Mouse (Mus musculus): ENCODE data around the gene Pih1d2. TPM values are rescaled to one million over a fixed set of nuclear protein-coding genes. Genes with fewer than 3 reads are reported as not detected.

Gene Pih1d2
- total RNA-seq, 2 experiments from 2014 or later: 2.4 to 2.9 TPM

Other genes starting within 250 kb of the Pih1d2 start
- 0.35 TPM in 1 of 2 replicates, not detected in the other for gene Plet1, start 122.8 kb upstream of the Pih1d2 start, total RNA-seq (2015)
- 0.51 and 0.54 TPM in 2 replicates for gene Plet1, start 122.8 kb upstream of the Pih1d2 start, total RNA-seq (2017)
- gene Pts, start 88.6 kb upstream of the Pih1d2 start, total RNA-seq (2015): 107 and 121 TPM in 2 replicates
- gene Pts, start 88.6 kb upstream of the Pih1d2 start, total RNA-seq (2017): 54.6 and 63.6 TPM in 2 replicates
- 2.9 and 5.0 TPM in 2 replicates for gene Il18, start 62.5 kb upstream of the Pih1d2 start, total RNA-seq (2015)
- 0.37 and 1.5 TPM in 2 replicates for gene Il18, start 62.5 kb upstream of the Pih1d2 start, total RNA-seq (2017)
- gene Bco2, start 62.1 kb upstream of the Pih1d2 start, total RNA-seq (2015): 0.35 and 1.2 TPM in 2 replicates
- 0.21 and 0.61 TPM in 2 replicates for gene Bco2, start 62.1 kb upstream of the Pih1d2 start, total RNA-seq (2017)
- gene Tex12, start 56.0 kb upstream of the Pih1d2 start, total RNA-seq (2015): not detected in 2 replicates
- gene Tex12, start 56.0 kb upstream of the Pih1d2 start, total RNA-seq (2017): not detected in 2 replicates
- gene Sdhd, start 13.5 kb upstream of the Pih1d2 start, total RNA-seq (2015): 252 and 258 TPM in 2 replicates
- gene Sdhd, start 13.5 kb upstream of the Pih1d2 start, total RNA-seq (2017): 194 and 222 TPM in 2 replicates
- 109 and 110 TPM in 2 replicates for gene Timm8b, start 13.4 kb upstream of the Pih1d2 start, total RNA-seq (2015)
- gene Timm8b, start 13.4 kb upstream of the Pih1d2 start, total RNA-seq (2017): 183 and 233 TPM in 2 replicates
- 43.1 and 44.6 TPM in 2 replicates for gene Nkapd1, start 143 bp downstream of the Pih1d2 start, total RNA-seq (2015)
- 42.8 and 68.2 TPM in 2 replicates for gene Nkapd1, start 143 bp downstream of the Pih1d2 start, total RNA-seq (2017)
- 47.2 and 58.0 TPM in 2 replicates for gene Dlat, start 42.5 kb downstream of the Pih1d2 start, total RNA-seq (2015)
- 47.9 and 48.0 TPM in 2 replicates for gene Dlat, start 42.5 kb downstream of the Pih1d2 start, total RNA-seq (2017)
- 0.07 and 0.22 TPM in 2 replicates for gene Dixdc1, start 122.2 kb downstream of the Pih1d2 start, total RNA-seq (2015)
- 0.42 and 0.44 TPM in 2 replicates for gene Dixdc1, start 122.2 kb downstream of the Pih1d2 start, total RNA-seq (2017)
- 0.64 TPM in 1 of 2 replicates, not detected in the other for gene 2310030G06Rik, start 129.2 kb downstream of the Pih1d2 start, total RNA-seq (2015)
- gene 2310030G06Rik, start 129.2 kb downstream of the Pih1d2 start, total RNA-seq (2017): 0.71 TPM in 1 of 2 replicates, not detected in the other
- 0.71 and 0.99 TPM in 2 replicates for gene Cryab, start 134.0 kb downstream of the Pih1d2 start, total RNA-seq (2015)
- 0.34 and 0.54 TPM in 2 replicates for gene Cryab, start 134.0 kb downstream of the Pih1d2 start, total RNA-seq (2017)
- not detected in 2 replicates for gene Hspb2, start 135.0 kb downstream of the Pih1d2 start, total RNA-seq (2015)
- not detected in 2 replicates for gene Hspb2, start 135.0 kb downstream of the Pih1d2 start, total RNA-seq (2017)
- 6.9 and 7.8 TPM in 2 replicates for gene Fdxacb1, start 150.9 kb downstream of the Pih1d2 start, total RNA-seq (2015)
- gene Fdxacb1, start 150.9 kb downstream of the Pih1d2 start, total RNA-seq (2017): 6.0 and 7.0 TPM in 2 replicates
- gene Alg9, start 157.7 kb downstream of the Pih1d2 start, total RNA-seq (2015): 23.2 and 30.8 TPM in 2 replicates
- gene Alg9, start 157.7 kb downstream of the Pih1d2 start, total RNA-seq (2017): 21.4 and 24.7 TPM in 2 replicates
- gene 1110032A03Rik, start 158.2 kb downstream of the Pih1d2 start, total RNA-seq (2015): 19.5 and 19.7 TPM in 2 replicates
- gene 1110032A03Rik, start 158.2 kb downstream of the Pih1d2 start, total RNA-seq (2017): 13.3 and 16.4 TPM in 2 replicates
- gene Ppp2r1b, start 228.0 kb downstream of the Pih1d2 start, total RNA-seq (2015): 39.5 and 40.0 TPM in 2 replicates
- gene Ppp2r1b, start 228.0 kb downstream of the Pih1d2 start, total RNA-seq (2017): 47.9 and 55.2 TPM in 2 replicates

All from megakaryocyte progenitor cell, adult 5-6 weeks (primary cell).